Mouse (Mus musculus) adrenal gland, adult 18-20 months (tissue): ENCODE data around the gene Gm10273. TPM values are rescaled to one million over a fixed set of nuclear protein-coding genes. Genes with fewer than 3 reads are reported as not detected.

ENCODE experiments used
- DNase-seq, 2 experiments: peaks; one replicate each; pipeline ENCODE4 v3.0.0; 2021 to 2022; ENCODE audit warnings: low spot score in 2 of 2
- total RNA-seq, 2 experiments: library from RNA; stranded (reverse); gene quantifications; 1 replicate in 1 of 2; 2 replicates in 1 of 2; pipeline ENCODE4 v1.2.3; 2021

Gm10273 gene
- total RNA-seq, 2 experiments from 2014 or later = 64.8 to 84.7 TPM

DNA sequence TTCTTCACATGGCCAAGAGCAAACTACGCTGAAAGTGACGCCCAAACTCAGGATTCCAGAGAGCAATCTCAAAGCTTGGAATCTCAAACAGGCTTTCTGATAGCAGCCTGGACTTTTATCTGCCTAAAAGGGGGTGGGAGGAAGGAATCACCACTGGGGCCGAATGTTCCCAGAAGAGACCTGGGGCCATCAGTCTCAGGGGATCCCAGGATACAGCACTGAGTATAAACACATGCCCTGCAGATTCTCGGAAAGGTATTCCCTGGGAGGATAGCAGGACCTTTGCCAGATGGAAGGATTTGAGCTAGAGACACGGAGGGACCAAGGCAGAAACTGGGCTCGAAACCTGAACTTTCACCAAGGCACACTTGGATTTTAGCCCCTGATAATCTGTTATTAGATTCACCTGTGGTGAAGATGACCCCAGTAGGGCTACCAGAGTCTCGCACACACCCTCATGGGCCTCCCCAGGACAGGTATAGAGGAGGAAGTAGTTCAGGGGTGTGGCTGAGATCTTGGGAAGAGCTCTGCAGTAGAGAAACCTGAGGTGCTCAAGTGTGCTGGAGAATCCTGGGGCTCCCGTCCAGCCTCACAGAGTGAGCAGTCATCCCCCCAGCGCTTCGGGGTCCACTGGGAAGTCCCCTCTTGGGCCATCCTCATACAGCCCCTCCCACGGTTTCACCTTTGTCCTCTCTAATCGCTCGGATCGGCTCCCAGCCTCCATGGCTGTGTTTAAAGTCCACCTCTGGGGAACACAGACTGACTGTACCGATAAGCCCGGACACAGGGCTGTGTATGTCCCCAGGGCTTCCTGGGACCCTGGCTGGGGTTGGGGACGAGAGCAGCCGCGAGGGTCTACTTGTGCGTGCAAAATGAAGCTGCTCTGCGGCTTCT lies 7.7 kb downstream of the Gm10273 start, which contains the start of gene Pla2g12b:
Gene Pla2g12b (plus strand): TSS at position 762 of the 894 bp plus-strand sequence.
- no peak for DNase-seq

- DNase-seq = no peak
Observed at GRCm38 (mm10) chr10:59403793-59404149, 8.3 kb downstream of the Gm10273 start.

- DNase-seq = no peak
Observed at GRCm38 (mm10) chr10:59408499-59408898, 13.1 kb downstream of the Gm10273 start.

GRCm38 (mm10) chr10:59410264-59410663 lies 14.8 kb downstream of the Gm10273 start:
- DNase-seq = no peak

GRCm38 (mm10) chr10:59413711-59414110 lies 18.3 kb downstream of the Gm10273 start:
- DNase-seq = no peak

GRCm38 (mm10) chr10:59416623-59417022 lies 21.2 kb downstream of the Gm10273 start:
- DNase-seq = no peak

DNA sequence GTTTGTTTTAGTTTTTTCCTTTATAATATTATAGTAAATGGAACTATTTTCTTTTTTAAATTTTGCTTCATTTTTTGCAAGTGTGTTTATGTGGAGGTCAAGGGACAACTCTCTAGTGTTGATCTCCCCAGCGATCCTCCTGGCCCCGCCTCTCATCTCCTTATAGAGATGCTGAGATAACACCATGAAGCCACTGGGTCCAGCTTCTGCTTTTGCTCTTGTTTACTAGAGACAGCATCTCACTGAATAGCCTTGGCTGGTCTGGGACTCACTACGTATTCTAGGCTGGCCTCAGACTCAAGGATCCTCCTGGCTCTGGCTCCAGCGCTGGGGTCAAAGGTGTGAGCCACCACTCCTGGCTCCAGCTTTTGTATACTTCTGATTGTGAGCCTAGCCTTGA lies 24.1 kb downstream of the Gm10273 start:
- DNase-seq = no peak

GRCm38 (mm10) chr10:59424453-59424852 lies 29.0 kb downstream of the Gm10273 start:
- no peak for DNase-seq

DNA sequence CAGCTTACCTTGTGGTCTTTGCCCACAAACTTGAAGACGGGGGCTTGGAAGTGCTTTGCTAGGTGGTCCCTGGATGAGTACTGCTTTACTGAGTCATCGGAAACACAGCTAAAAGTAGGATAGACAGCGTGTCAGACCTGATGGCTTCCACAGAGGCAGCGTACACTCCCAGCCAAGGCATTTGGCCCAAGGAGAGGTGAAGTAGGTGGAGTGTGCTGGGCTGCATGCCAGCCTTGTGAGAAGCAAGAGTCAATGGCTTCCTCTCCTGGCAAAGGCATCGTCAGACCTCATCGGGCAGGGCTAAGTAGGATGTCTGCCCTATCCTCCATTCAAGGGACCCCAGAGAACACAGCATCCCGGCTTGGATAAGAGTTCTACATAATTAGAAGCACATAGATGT lies 29.9 kb downstream of the Gm10273 start:
- peak in 1 of 2 experiments; percentile 39 for DNase-seq

GRCm38 (mm10) chr10:59426371-59426770 lies 30.9 kb downstream of the Gm10273 start:
- DNase-seq = no peak

DNA sequence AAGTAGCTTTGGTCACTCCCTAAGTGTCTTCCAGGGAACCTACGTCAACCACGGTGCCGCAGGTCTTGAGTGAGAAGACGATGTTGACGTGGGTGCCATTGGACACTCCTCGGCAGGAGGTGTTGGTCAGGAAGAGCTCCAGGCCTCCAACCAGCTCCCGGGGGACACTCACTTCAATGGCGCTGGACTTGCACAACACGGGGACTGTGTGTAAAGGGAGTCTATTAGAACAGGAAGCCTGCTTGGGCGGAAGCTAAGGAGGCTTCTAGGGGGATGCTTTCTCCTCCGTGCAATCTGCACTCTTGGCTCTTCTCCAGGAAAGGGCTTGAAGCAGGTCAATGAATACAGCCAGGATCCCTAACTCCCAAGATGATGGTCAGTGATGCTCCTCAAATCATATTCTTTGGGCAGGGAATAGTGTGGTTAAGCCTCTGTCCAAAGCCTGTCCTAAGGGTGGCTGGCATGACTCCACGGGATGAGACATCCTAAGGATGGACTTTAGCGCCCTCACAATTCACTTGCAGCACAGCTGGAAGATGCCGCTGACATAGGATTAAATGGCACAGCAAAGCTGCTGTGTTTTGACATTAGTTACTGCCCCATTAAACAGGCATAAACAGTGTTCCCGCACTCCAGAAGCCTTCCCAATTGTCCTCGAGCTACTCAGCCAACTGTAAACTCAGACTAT lies 34.2 kb downstream of the Gm10273 start:
- no peak for DNase-seq

DNA sequence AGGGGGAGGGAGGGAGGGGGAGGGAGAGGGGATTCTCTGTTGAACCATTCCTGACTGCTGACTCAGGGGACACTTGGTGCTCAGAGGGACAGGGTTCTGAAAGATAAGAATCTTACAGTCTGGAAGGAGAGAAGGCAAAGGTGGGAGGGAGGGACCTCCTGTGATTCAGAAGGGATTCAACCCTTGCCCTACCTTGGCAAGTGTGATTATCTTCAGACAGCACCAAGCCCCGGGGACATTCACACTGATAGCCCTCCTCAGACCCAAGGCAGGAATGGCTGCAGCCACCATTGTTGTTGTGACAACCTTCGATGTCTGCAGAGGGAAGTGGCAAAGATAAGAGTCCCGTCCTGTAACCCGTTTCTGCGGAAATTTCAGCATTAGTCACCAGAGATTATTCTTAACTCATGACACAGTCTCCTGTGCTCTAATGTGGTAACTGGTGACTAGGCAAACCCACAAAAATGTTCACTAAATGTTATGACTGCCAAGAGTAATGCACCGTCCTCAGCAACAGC lies 35.3 kb downstream of the Gm10273 start:
- DNase-seq = no peak

DNA sequence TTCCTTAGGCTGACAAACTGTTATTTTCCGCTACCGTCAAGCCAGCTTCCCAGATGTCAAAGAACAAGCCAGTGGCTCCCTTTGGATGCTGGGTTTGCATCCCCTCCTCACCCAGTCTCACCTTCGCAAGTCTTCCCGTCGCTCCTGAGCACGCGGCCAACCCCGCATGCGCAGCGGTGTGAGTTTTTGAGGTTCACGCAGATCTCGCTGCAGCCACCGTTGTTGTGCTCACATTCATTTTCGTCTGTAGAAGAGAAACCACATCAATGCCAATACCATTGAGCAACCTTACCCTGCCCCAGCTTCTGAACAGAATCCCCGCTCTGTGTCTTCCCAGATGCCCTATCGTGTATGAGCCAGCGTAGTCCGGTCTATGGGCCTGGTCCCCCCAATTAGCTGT lies 40.3 kb downstream of the Gm10273 start:
- no peak for DNase-seq

- no peak for DNase-seq
Observed at GRCm38 (mm10) chr10:59438651-59439050, 43.2 kb downstream of the Gm10273 start.

GRCm38 (mm10) chr10:59439508-59439931 lies 44.1 kb downstream of the Gm10273 start:
- DNase-seq = no peak

DNA sequence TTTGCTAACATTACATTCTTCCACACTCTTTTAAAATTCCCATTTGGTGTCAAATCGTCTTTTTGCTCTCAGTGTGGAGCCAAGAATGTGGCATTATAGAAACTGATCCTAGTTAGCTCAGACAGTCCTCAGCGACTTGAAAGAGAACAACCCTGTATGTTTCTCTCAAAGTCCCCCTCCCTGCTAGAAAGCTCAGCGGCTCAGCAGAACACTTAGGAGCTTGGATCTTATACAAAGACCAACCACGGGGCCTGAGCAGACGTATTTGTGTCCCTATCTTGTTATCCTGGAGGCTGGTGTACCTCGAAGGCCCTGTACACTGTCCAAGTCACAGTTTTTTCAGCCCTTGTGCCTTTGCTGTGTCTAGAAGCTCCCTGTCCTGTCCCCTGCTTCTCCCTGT lies 44.7 kb downstream of the Gm10273 start:
- DNase-seq = no peak

DNA sequence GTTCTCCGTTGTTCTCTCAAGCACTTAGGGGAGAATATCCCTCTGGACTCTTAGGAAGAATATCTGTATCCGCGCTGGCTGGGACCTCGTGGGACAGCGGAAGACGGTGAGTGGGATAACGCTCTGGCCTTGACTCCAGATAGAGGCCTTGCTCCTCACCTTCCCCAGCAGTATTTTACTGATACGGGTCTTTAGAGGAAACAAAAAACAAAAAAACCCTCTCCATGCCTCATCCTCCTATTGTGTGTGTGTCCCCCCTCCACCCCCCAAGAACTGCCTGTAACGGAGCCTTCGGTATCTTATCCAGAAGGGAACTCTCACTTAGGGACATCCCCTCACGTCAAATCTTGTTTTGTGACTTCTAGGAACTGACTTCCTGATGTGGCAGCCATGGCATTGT lies 46.3 kb downstream of the Gm10273 start, which contains the start of gene Oit3:
Gene Oit3 (minus strand): TSS at position 44 of the 400 bp plus-strand sequence.
- no peak for DNase-seq

- peak in 1 of 2 experiments; percentile 13 for DNase-seq
Observed at GRCm38 (mm10) chr10:59443212-59443611, 47.8 kb downstream of the Gm10273 start.

DNA sequence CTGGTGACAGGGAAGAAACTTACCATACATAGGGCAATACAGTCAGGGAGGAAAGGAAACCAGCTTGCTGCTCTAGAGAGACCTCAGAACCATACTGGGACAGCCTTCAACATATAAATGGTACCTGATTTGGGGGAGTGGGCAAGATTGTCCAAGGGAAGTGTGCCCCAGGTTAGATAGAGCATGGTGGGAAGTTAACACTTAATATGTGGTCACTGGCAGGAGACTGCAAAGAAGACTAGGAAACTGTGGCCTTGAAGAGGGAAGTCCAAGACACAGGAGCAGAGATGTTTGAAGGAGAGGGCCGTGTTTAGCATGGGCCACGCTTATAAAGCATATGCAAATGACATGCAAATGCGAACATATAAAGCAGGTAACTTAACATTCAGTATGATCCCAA lies 48.7 kb downstream of the Gm10273 start:
- DNase-seq = no peak

- DNase-seq = no peak
Observed at GRCm38 (mm10) chr10:59444635-59445034, 49.2 kb downstream of the Gm10273 start.
